Mouse (Mus musculus) forebrain, embryonic 15.5 days (tissue): ENCODE results near the gene Atp8a2. TPM values are rescaled to one million over a fixed set of nuclear protein-coding genes. Genes with fewer than 3 reads are reported as not detected.

ENCODE experiments used
- ATAC-seq: fragments of 200-750 bp; cut with Nextera tagmentation; replicated peaks from 2 replicates; pipeline ENCODE4 v1.8.0; 2017; ENCODE audit warnings: mild to moderate bottlenecking, moderate TSS enrichment, moderate library complexity
- H3K27ac ChIP-seq: fragments of 300-500 bp; sonication (generic); replicated peaks from 2 replicates; pipeline ENCODE4 v1.5.1; 2015; ENCODE audit warnings: mild to moderate bottlenecking, inconsistent platforms
- H3K27me3 ChIP-seq: fragments of 300-500 bp; sonication (generic); 2 replicates; pipeline ENCODE4 v1.6.1; 2015; ENCODE audit warnings: inconsistent platforms
- H3K36me3 ChIP-seq: fragments of 300-500 bp; sonication (generic); 2 replicates; pipeline ENCODE4 v1.6.1; 2015; ENCODE audit warnings: mild to moderate bottlenecking, inconsistent platforms
- H3K4me1 ChIP-seq: fragments of 300-500 bp; sonication (generic); 2 replicates; pipeline ENCODE4 v1.6.1; 2015; ENCODE audit warnings: inconsistent platforms
- H3K4me2 ChIP-seq: fragments of 300-500 bp; sonication (generic); replicated peaks from 2 replicates; pipeline ENCODE4 v1.6.1; 2015; ENCODE audit warnings: mild to moderate bottlenecking, inconsistent platforms
- H3K4me3 ChIP-seq: fragments of 300-500 bp; sonication (generic); 2 replicates; pipeline ENCODE4 v1.5.1; 2015; ENCODE audit warnings: mild to moderate bottlenecking, inconsistent platforms
- H3K9ac ChIP-seq: fragments of 300-500 bp; sonication (generic); replicated peaks from 2 replicates; pipeline ENCODE4 v1.6.1; 2015; ENCODE audit warnings: mild to moderate bottlenecking, inconsistent platforms
- H3K9me3 ChIP-seq: fragments of 300-500 bp; sonication (generic); 2 replicates; pipeline ENCODE4 v1.6.1; 2016; ENCODE audit warnings: inconsistent platforms
- whole genome bisulfite sequencing: fragments of 180-500 bp; shearing (Covaris S2); methylation state at CpG from one replicate; pipeline ENCODE4 v1.1.7; 2015; ENCODE audit warnings: mixed read lengths; 5-methylcytosine and 5-hydroxymethylcytosine counted together
- polyA plus RNA-seq: library from polyadenylated mRNA; unstranded; fragments of >200 nt; fragmentation: Nextera tagmentation; extraction: Ambion mirVana; gene quantifications from 2 replicates; pipeline ENCODE4 v1.2.1, GENCODE M21; 2015

Atp8a2 gene
- polyA plus RNA-seq, 1 experiment from 2014 or later: 31.7 TPM

DNA sequence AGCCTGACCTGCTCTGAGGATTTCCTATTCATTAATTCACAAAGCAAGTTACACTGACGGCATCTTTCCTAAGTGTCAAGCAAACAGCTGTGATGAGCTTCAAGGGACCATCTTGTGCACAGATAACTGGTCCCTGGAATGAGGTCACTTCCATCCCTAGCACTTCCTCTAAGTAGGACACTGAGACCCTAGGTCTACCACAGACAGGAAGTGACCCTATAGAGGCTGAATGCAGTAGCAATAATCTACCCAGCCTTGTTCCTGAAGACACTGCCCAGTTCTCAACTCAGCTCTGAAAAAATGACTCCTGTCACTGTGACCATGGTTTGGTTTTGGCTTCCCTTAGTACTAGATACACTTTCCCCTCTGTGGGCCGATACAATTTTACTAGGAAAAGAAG, 219.0 kb downstream of the Atp8a2 start:
- Histone ChIP-seq H3K27ac (no peak overlapping the region), H3K27me3 (no peaks in the 10 kb centered on the region), H3K4me2 (no peak overlapping the region), H3K9me3 (no peaks in the 10 kb centered on the region), H3K36me3 (no peaks in the 10 kb centered on the region), H3K9ac (no peak overlapping the region), H3K4me1 (no peaks in the 10 kb centered on the region), H3K4me3 (no peak overlapping the region)
- 59% methylated on average over 2 of the region's 2 CpGs for WGBS
- ATAC-seq: no peak

DNA sequence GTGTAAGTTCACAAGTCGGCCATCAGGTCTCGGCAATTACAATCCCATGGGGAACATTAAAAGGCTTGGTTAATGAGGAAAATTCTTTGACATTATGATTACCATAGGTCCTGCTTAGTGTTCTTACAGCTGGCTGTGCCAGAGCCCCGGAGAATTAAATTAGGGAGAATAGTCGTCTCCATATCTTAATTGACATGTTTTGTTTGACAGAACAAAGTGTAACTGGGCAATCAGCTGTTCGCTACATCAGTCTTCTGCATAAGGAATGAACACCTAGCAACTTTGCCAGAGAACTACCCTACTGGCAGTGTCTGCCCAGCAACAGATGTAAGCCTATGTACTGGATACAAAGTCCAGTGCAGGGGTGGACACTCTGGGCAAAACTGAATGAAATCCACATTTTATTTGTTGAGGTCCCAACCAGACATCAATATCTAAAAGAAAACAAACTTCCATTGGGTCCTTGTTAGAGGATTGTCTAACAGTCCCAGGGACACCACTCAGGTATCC, 225.7 kb downstream of the Atp8a2 start:
- Histone ChIP-seq H3K4me3 (no peak overlapping the region), H3K9ac (no peak overlapping the region), H3K27me3 (no peaks in the 10 kb centered on the region), H3K9me3 (no peaks in the 10 kb centered on the region), H3K27ac (no peak overlapping the region), H3K36me3 (no peaks in the 10 kb centered on the region), H3K4me2 (no peak overlapping the region), H3K4me1 (peaks cover 22% of the 10 kb centered on the region)
- ATAC-seq: no peak
- WGBS: 23% methylated on average over 5 of the region's 5 CpGs

DNA sequence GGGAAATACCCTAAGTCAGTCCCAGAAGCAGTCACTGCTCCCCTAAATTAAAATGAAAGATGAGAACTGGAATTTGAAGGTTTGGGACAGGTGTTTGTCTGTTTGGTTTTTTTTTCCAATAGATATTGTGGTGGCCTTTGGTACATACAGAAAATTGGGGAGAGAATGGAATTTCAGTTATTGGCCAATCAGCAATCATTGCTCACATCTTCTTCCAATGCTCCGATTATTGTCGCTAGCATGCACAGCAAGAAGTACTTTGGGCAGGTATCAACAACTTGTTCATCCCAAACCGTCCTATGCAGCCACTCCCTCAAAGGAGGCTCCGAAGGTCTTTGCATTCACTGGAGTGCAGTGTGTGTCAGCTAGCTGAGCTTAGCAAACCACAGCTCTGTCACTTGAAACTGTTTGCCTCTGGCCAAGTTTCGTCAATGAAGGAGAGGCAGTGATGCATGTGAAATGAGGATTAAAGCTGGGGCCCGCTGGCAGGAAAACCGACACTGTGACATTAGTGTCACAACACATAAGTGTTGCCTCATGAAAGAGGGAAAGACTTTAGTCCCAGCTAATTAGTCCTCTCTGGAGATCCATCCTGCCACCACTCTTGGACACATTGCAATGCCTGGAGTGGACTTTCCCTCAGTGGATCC, 227.4 kb downstream of the Atp8a2 start:
- Histone ChIP-seq H3K4me3 (no peak overlapping the region), H3K4me2 (0 out of 2 replicates have a peak overlapping the region, but pooled peaks have one; percentile 11), H3K27ac (peak overlapping the region; percentile 51), H3K27me3 (no peaks in the 10 kb centered on the region), H3K4me1 (peaks cover 22% of the 10 kb centered on the region), H3K9me3 (no peaks in the 10 kb centered on the region), H3K36me3 (no peaks in the 10 kb centered on the region), H3K9ac (no peak overlapping the region)
- peak; percentile 93 for ATAC-seq
- 4% methylated on average over 7 of the region's 7 CpGs for WGBS

- H3K9me3 ChIP-seq: no peaks in the 10 kb centered on the region
- no peak overlapping the region for H3K9ac ChIP-seq
- no peak overlapping the region for H3K27ac ChIP-seq
- no peak overlapping the region for H3K4me3 ChIP-seq
- no peak overlapping the region for H3K4me2 ChIP-seq
- 88% methylated on average over 8 of the region's 8 CpGs for WGBS
- H3K4me1 ChIP-seq: peaks cover 22% of the 10 kb centered on the region
- H3K36me3 ChIP-seq: no peaks in the 10 kb centered on the region
- ATAC-seq: no peak
- no peaks in the 10 kb centered on the region for H3K27me3 ChIP-seq
These were observed 229.0 kb downstream of the Atp8a2 start for GRCm38 (mm10) chr14:59967847-59968550.

DNA sequence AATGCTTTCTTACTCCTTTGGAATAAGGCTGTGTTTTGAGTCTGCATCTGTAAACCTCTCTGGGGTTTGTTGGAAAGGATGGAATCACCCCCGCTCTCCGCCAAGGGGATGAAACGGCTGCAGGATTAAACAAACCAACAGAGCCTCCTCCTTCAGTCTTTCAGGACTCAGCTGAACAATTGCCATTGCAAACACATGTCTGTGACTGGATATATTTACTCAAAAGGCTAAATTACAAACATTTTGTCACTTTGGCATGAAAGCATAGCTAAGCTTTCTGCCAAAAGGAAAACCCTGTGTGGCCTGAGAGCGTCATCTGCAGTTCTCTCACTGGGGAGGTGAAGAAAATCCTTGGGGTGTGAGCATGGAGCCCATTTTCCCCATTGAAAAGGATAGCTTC, 230.0 kb downstream of the Atp8a2 start:
- H3K4me3 ChIP-seq: no peak overlapping the region
- 54% methylated on average over 4 of the region's 4 CpGs for WGBS
- ATAC-seq: no peak
- peaks cover 22% of the 10 kb centered on the region for H3K4me1 ChIP-seq
- no peak overlapping the region for H3K9ac ChIP-seq
- H3K27ac ChIP-seq: no peak overlapping the region
- no peaks in the 10 kb centered on the region for H3K9me3 ChIP-seq
- no peak overlapping the region for H3K4me2 ChIP-seq
- no peaks in the 10 kb centered on the region for H3K36me3 ChIP-seq
- no peaks in the 10 kb centered on the region for H3K27me3 ChIP-seq

DNA sequence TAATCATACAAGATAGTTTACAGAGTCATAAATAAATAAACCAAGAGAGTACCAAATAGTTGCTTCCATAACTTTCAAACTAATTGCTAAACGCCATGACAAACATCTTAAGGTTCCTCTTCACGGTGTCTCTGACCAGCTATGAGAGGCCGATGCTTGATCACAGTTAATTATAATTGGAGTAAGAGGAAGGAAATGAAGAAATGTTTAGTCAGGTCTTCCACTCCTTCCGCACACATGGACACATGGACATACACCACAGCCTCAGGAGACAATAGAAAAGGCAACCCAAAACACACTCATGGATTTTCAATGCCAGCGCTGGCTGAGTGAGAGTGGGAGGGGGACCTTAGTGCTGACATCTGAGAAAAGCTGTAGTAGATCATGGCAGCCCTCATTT, 232.4 kb downstream of the Atp8a2 start:
- no peak overlapping the region for H3K27ac ChIP-seq
- H3K27me3 ChIP-seq: no peaks in the 10 kb centered on the region
- H3K36me3 ChIP-seq: no peaks in the 10 kb centered on the region
- H3K9ac ChIP-seq: no peak overlapping the region
- no peak overlapping the region for H3K4me2 ChIP-seq
- H3K4me3 ChIP-seq: no peak overlapping the region
- H3K4me1 ChIP-seq: peaks cover 16% of the 10 kb centered on the region
- no peaks in the 10 kb centered on the region for H3K9me3 ChIP-seq
- WGBS: 93% methylated on average over 5 of the region's 5 CpGs
- no peak for ATAC-seq

- no peak overlapping the region for H3K4me3 ChIP-seq
- H3K9ac ChIP-seq: no peak overlapping the region
- 23% methylated on average over 9 of the region's 9 CpGs for WGBS
- H3K4me1 ChIP-seq: 0 out of 2 replicates have a peak, but pooled peaks cover 11% of the 10 kb centered on the region
- ATAC-seq: no peak
- no peak overlapping the region for H3K4me2 ChIP-seq
- H3K27me3 ChIP-seq: no peaks in the 10 kb centered on the region
- no peaks in the 10 kb centered on the region for H3K9me3 ChIP-seq
- H3K27ac ChIP-seq: no peak overlapping the region
- H3K36me3 ChIP-seq: no peaks in the 10 kb centered on the region
These were observed 236.0 kb downstream of the Atp8a2 start for GRCm38 (mm10) chr14:59960961-59961360.

- H3K4me1 ChIP-seq: 0 out of 2 replicates have a peak, but pooled peaks cover 11% of the 10 kb centered on the region
- no peaks in the 10 kb centered on the region for H3K36me3 ChIP-seq
- H3K27me3 ChIP-seq: no peaks in the 10 kb centered on the region
- H3K4me3 ChIP-seq: no peak overlapping the region
- ATAC-seq: no peak; the same call in 1 of the 2 replicates
- 49% methylated on average over 9 of the region's 9 CpGs for WGBS
- no peak overlapping the region for H3K9ac ChIP-seq
- no peak overlapping the region for H3K4me2 ChIP-seq
- no peaks in the 10 kb centered on the region for H3K9me3 ChIP-seq
- H3K27ac ChIP-seq: no peak overlapping the region
These were observed 236.6 kb downstream of the Atp8a2 start for GRCm38 (mm10) chr14:59960214-59960890.

- Histone ChIP-seq H3K9me3 (no peaks in the 10 kb centered on the region), H3K27me3 (no peaks in the 10 kb centered on the region), H3K36me3 (no peaks in the 10 kb centered on the region), H3K9ac (no peak overlapping the region), H3K4me2 (no peak overlapping the region), H3K4me3 (no peak overlapping the region), H3K4me1 (0 out of 2 replicates have a peak, but pooled peaks cover 11% of the 10 kb centered on the region), H3K27ac (no peak overlapping the region)
- WGBS: 44% methylated on average over 8 of the region's 8 CpGs
- ATAC-seq: no peak
These were observed 237.3 kb downstream of the Atp8a2 start for GRCm38 (mm10) chr14:59959723-59960122.

DNA sequence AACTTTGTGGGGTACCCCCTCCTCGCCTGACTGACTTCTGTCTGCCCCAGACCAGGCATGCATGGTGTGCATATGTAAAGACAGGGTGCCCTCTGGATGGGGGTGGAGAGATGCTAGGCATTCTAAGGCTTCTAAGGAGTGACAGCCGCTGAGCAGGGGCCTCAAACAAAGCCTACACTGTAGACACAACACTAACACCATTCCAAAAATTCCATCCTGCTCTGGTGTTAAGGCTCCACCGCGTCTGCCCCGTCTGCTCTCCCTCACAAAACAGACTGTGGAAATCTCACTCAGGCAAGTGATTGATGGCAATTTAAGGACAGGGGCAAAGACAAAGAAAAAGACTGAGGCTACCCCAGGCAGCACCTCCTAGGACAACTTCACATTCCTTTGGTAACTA, 247.0 kb downstream of the Atp8a2 start:
- peak; percentile 80 for ATAC-seq
- Histone ChIP-seq H3K27ac (no peak overlapping the region), H3K4me3 (no peak overlapping the region), H3K27me3 (no peaks in the 10 kb centered on the region), H3K36me3 (no peaks in the 10 kb centered on the region), H3K4me2 (no peak overlapping the region), H3K9ac (no peak overlapping the region), H3K9me3 (no peaks in the 10 kb centered on the region), H3K4me1 (peaks cover 3% of the 10 kb centered on the region; the same call in 1 of the 2 replicates)
- 10% methylated on average over 5 of the region's 5 CpGs for WGBS

GRCm38 (mm10) chr14:59942864-59943611, 253.9 kb downstream of the Atp8a2 start:
- Histone ChIP-seq H3K4me3 (no peak overlapping the region), H3K4me2 (no peak overlapping the region), H3K4me1 (peaks cover 7% of the 10 kb centered on the region), H3K9me3 (no peaks in the 10 kb centered on the region), H3K9ac (no peak overlapping the region; the same call in 1 of the 2 replicates), H3K27ac (no peak overlapping the region), H3K36me3 (no peaks in the 10 kb centered on the region), H3K27me3 (no peaks in the 10 kb centered on the region)
- WGBS: 17% methylated on average over 7 of the region's 7 CpGs
- peak; percentile 95 for ATAC-seq
